9 mouse cellular contexts compared by ENCODE assay signal in the genomic region with DNA sequence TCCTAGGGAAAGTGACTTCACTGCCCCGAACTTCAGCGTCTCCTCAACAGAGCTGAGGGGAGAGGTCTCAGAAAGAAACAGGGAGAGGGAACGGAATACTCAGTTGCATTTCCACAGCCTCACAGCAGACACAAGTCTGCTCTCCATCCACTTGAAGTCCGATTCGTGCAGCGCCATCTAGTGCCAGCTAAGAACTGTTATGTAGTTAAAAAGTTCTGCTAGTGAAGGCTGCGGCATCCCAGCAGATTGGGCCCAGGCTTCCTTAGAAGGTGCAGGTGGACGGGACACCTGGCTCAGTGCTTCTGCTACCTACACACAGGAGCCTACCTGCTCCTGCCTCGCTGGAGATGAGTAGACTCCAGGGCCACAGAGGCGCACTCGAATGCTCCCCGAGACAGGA. TPM values are rescaled to one million over a fixed set of nuclear protein-coding genes. Genes with fewer than 3 reads are reported as not detected.
DNase-seq lines count a peak whose midpoint lies in the region; ATAC-seq lines count a peak whose summit lies in the region.
"Had no signal": no experiment of that assay in that cellular context is flagged by ENCODE, and none has a peak within 500 bp of the region (broad histone marks: within the 10 kb centered on the region; RNA-seq: fewer than 3 reads in every experiment).

No protein-coding gene starts in this region.

- DNase-seq in adrenal gland, adult (ENCODE audit: inconsistent age in 2 of 2, low spot score in 1 of 2), result peak; percentile 31 to 67
- DNase-seq in adrenal gland, adult 8-10 months, result no peak
- peak; percentile 17 for DNase-seq in thymus, postnatal 0 days (ENCODE audit: low spot score)
- no peak for DNase-seq in thymus, adult 18-20 months
- peak; percentile 4 for DNase-seq in fibroblast of lung, adult 2 months (ENCODE audit: low read depth)
- DNase-seq in kidney, postnatal 36 days, result peak; percentile 24 to 72
- DNase-seq in telencephalon, adult 2 months (ENCODE audit: low read depth, low spot score), result peak; percentile 77

- ATAC-seq in megakaryocyte, adult 5-6 weeks (ENCODE audit: poor library complexity, severe bottlenecking), result 0 out of 2 replicates have a peak, but pooled peaks have one; percentile 41

RNA-seq across cellular contexts. Expression of a gene that starts 0.8 kb away (rescaled TPM):
- 1 to 10 TPM; 1.7 to 6.1 (median 3.5) TPM for total RNA-seq in adrenal gland, adult 8-10 months (2022)
- 0.46 and 0.49 TPM in 2 replicates for polyA plus RNA-seq in thymus, postnatal 0 days (2015; fragmentation: Nextera tagmentation; extraction: Ambion mirVana)
- 1.5 TPM in 1 of 2 replicates, not detected in the other for total RNA-seq in megakaryocyte, adult 5-6 weeks (2015)
- not detected in 2 replicates for total RNA-seq in megakaryocyte, adult 5-6 weeks (2017)
- polyA plus RNA-seq: C2C12 had no signal

RNA-seq across cellular contexts. Expression of a gene that starts 39.7 kb away (rescaled TPM):
- 10 to 100 TPM; 22.9 to 31.6 (median 26.3) TPM for total RNA-seq in adrenal gland, adult 8-10 months (2022)
- polyA plus RNA-seq in thymus, postnatal 0 days (2015; fragmentation: Nextera tagmentation; extraction: Ambion mirVana), result 9.5 and 10.1 TPM in 2 replicates
- 8.1 and 20.8 TPM in 2 replicates for total RNA-seq in megakaryocyte, adult 5-6 weeks (2015)
- 11.4 and 14.1 TPM in 2 replicates for total RNA-seq in megakaryocyte, adult 5-6 weeks (2017)

Comparison
In these comparisons a context has a peak if more than half of its experiments do, and no peak if none do; other contexts are left out.
1. DNase-seq: peak in adrenal gland, adult (2 of 2), thymus, postnatal 0 days (single experiment), fibroblast of lung, adult 2 months (single experiment), kidney, postnatal 36 days (2 of 2) and telencephalon, adult 2 months (single experiment); none in adrenal gland, adult 8-10 months (single experiment) and thymus, adult 18-20 months (0 of 2).